Mouse (Mus musculus): ENCODE data around the gene Gucy2g. TPM values are rescaled to one million over a fixed set of nuclear protein-coding genes. Genes with fewer than 3 reads are reported as not detected.

The Gucy2g gene
- polyA plus RNA-seq, 1 experiment from 2014 or later, result not detected

Small RNAs within 50 kb of the gene (microRNA-seq; reads per million reads assigned to microRNA genes)
- gene Mir6715, result not detected

Other genes starting within 250 kb of the Gucy2g start
- gene Gpam, start 114.0 kb downstream of the Gucy2g start, polyA plus RNA-seq (2016; fragmentation: Nextera tagmentation; extraction: Ambion mirVana), result 12.8 and 14.9 TPM in 2 replicates
- gene Tectb, start 60.5 kb downstream of the Gucy2g start, polyA plus RNA-seq (2016; fragmentation: Nextera tagmentation; extraction: Ambion mirVana), result 0.08 TPM in 1 of 2 replicates, not detected in the other
- 33.7 and 42.3 TPM in 2 replicates for gene Acsl5, start 10.7 kb upstream of the Gucy2g start, polyA plus RNA-seq (2016; fragmentation: Nextera tagmentation; extraction: Ambion mirVana)
- 93.8 and 103 TPM in 2 replicates for gene Zdhhc6, start 74.8 kb upstream of the Gucy2g start, polyA plus RNA-seq (2016; fragmentation: Nextera tagmentation; extraction: Ambion mirVana)
- gene Vti1a, start 75.1 kb upstream of the Gucy2g start, polyA plus RNA-seq (2016; fragmentation: Nextera tagmentation; extraction: Ambion mirVana), result 22.2 and 26.5 TPM in 2 replicates

Data from heart, embryonic 10.5 days (tissue).